Mouse (Mus musculus): ENCODE measurements around the gene Pds5b.
"Not testable (repeated sequence)": the region's sequence is repeated elsewhere in the genome, so short reads cannot be mapped to it uniquely, and the experiment has no call there.

Pds5b gene

GRCm38 (mm10) chr5:150706651-150707050, 33.1 kb downstream of the Pds5b start:
- peak; percentile 76 for DNase-seq

GRCm38 (mm10) chr5:150707181-150707580, 33.6 kb downstream of the Pds5b start:
- DNase-seq: not testable (repeated sequence)

- DNase-seq: peak; percentile 70
Observed at GRCm38 (mm10) chr5:150711503-150711902, 38.0 kb downstream of the Pds5b start.

- no peak for DNase-seq
Observed at GRCm38 (mm10) chr5:150713431-150713830, 39.9 kb downstream of the Pds5b start.

- no peak for DNase-seq
Observed at GRCm38 (mm10) chr5:150717775-150718174, 44.2 kb downstream of the Pds5b start.

GRCm38 (mm10) chr5:150724641-150725040, 51.1 kb downstream of the Pds5b start:
- DNase-seq: no peak

- not testable (repeated sequence) for DNase-seq
Observed at GRCm38 (mm10) chr5:150737028-150737427, 63.5 kb downstream of the Pds5b start.

- no peak for DNase-seq
Observed at GRCm38 (mm10) chr5:150739311-150739710, 65.8 kb downstream of the Pds5b start.

GRCm38 (mm10) chr5:150740597-150740996, 67.1 kb downstream of the Pds5b start:
- DNase-seq: no peak

GRCm38 (mm10) chr5:150756623-150757022, 83.1 kb downstream of the Pds5b start:
- no peak for DNase-seq

- DNase-seq: no peak
Observed at GRCm38 (mm10) chr5:150772403-150772802, 98.9 kb downstream of the Pds5b start.

GRCm38 (mm10) chr5:150773083-150773482, 99.5 kb downstream of the Pds5b start:
- DNase-seq: no peak

GRCm38 (mm10) chr5:150788261-150788660, 114.7 kb downstream of the Pds5b start:
- DNase-seq: no peak

GRCm38 (mm10) chr5:150789039-150789438, 115.5 kb downstream of the Pds5b start:
- no peak for DNase-seq

- DNase-seq: no peak
Observed at GRCm38 (mm10) chr5:150794181-150794580, 120.6 kb downstream of the Pds5b start.

GRCm38 (mm10) chr5:150800056-150800455, 126.5 kb downstream of the Pds5b start:
- DNase-seq: peak; percentile 55

- DNase-seq: peak; percentile 74
Observed at GRCm38 (mm10) chr5:150814111-150814990, 140.8 kb downstream of the Pds5b start.

- DNase-seq: peak; percentile 36
Observed at GRCm38 (mm10) chr5:150815400-150815799, 141.9 kb downstream of the Pds5b start.

GRCm38 (mm10) chr5:150816775-150817174, 143.2 kb downstream of the Pds5b start:
- DNase-seq: peak; percentile 50

- peak; percentile 46 for DNase-seq
Observed at GRCm38 (mm10) chr5:150818041-150818440, 144.5 kb downstream of the Pds5b start.

GRCm38 (mm10) chr5:150818886-150819285, 145.3 kb downstream of the Pds5b start:
- DNase-seq: peak; percentile 73

GRCm38 (mm10) chr5:150819520-150819919, 146.0 kb downstream of the Pds5b start:
- peak; percentile 58 for DNase-seq

- peak; percentile 48 for DNase-seq
Observed at GRCm38 (mm10) chr5:150821152-150821551, 147.6 kb downstream of the Pds5b start.

GRCm38 (mm10) chr5:150822781-150823180, 149.2 kb downstream of the Pds5b start:
- DNase-seq: peak; percentile 60

- peak; percentile 73 for DNase-seq
Observed at GRCm38 (mm10) chr5:150823361-150823760, 149.8 kb downstream of the Pds5b start.

Data from heart, adult 11 months (tissue).